Mouse (Mus musculus) hindbrain, embryonic 15.5 days (tissue): ENCODE data around the gene Azgp1. TPM values are rescaled to one million over a fixed set of nuclear protein-coding genes. Genes with fewer than 3 reads are reported as not detected.
"Not testable (repeated sequence)": the region's sequence is repeated elsewhere in the genome, so short reads cannot be mapped to it uniquely, and the experiment has no call there.

ENCODE experiments used
- ATAC-seq: fragments of 200-750 bp; cut with Nextera tagmentation; 2 replicates; pipeline ENCODE4 v1.8.0; 2017; ENCODE audit warnings: low read depth, moderate number of reproducible peaks, moderate TSS enrichment; ENCODE audit not compliant: low FRiP score
- H3K27ac ChIP-seq: fragments of 300-500 bp; sonication (generic); replicated peaks from 2 replicates; pipeline ENCODE4 v1.5.1; 2015; ENCODE audit warnings: mild to moderate bottlenecking, inconsistent platforms
- H3K27me3 ChIP-seq: fragments of 300-500 bp; sonication (generic); 2 replicates; pipeline ENCODE4 v1.6.1; 2015; ENCODE audit warnings: control low read depth, inconsistent platforms
- H3K36me3 ChIP-seq: fragments of 300-500 bp; sonication (generic); 2 replicates; pipeline ENCODE4 v1.6.1; 2015; ENCODE audit warnings: control low read depth, inconsistent platforms
- H3K4me1 ChIP-seq: fragments of 300-500 bp; sonication (generic); replicated peaks from 2 replicates; pipeline ENCODE4 v1.6.1; 2015; ENCODE audit warnings: control low read depth, inconsistent platforms
- H3K4me2 ChIP-seq: fragments of 300-500 bp; sonication (generic); 2 replicates; pipeline ENCODE4 v1.6.1; 2015; ENCODE audit warnings: moderate library complexity, mild to moderate bottlenecking, inconsistent platforms
- H3K4me3 ChIP-seq: fragments of 300-500 bp; sonication (generic); 2 replicates; pipeline ENCODE4 v1.5.1; 2015; ENCODE audit warnings: mild to moderate bottlenecking, inconsistent platforms
- H3K9ac ChIP-seq: fragments of 300-500 bp; sonication (generic); 2 replicates; pipeline ENCODE4 v1.6.1; 2015; ENCODE audit warnings: inconsistent platforms
- H3K9me3 ChIP-seq: fragments of 300-500 bp; sonication (generic); 2 replicates; pipeline ENCODE4 v1.6.1; 2016; ENCODE audit warnings: control low read depth, inconsistent platforms
- WGBS: fragments of 180-500 bp; shearing (Covaris S2); methylation state at CpG from one replicate; pipeline ENCODE4 v1.1.7; 2015; 5-methylcytosine and 5-hydroxymethylcytosine counted together
- polyA plus RNA-seq: library from polyadenylated mRNA; unstranded; fragments of >200 nt; fragmentation: Nextera tagmentation; extraction: Ambion mirVana; gene quantifications from 2 replicates; pipeline ENCODE4 v1.2.1, GENCODE M21; 2015

Gene Azgp1
- polyA plus RNA-seq = not detected in 2 replicates

DNA sequence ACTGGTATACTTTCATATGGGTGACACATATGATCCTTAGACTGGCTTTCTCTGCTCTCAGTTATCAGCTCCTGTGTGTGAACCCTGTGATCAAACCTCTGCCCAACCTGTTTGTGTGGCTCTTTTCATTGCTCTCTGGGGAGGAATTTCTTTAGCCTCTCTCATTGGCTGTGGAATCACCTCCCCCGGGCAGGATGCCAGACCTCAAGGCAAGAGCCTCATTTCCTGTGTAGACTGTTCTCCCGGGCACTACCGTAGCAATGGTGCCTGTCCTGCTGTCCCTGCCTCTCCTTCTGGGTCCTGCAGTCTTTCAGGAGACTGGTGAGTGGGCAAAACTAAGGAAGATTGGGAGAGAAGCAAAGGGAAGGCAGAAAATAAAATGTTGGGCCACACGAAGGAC, at the start of gene Azgp1:
Azgp1 (plus strand) TSS at position 221 of the 400 bp plus-strand sequence.
- Histone ChIP-seq H3K27ac (no peak within 1 kb of the TSS), H3K27me3 (no peaks in the 10 kb centered on the region), H3K4me3 (no peak within 1 kb of the TSS), H3K4me1 (no peaks in the 10 kb centered on the region), H3K9me3 (no peaks in the 10 kb centered on the region), H3K4me2 (no peak within 1 kb of the TSS), H3K36me3 (no peaks in the 10 kb centered on the region), H3K9ac (no peak within 1 kb of the TSS)
- WGBS = 76% methylated on average over 4 of the region's 4 CpGs
- no peak for ATAC-seq

DNA sequence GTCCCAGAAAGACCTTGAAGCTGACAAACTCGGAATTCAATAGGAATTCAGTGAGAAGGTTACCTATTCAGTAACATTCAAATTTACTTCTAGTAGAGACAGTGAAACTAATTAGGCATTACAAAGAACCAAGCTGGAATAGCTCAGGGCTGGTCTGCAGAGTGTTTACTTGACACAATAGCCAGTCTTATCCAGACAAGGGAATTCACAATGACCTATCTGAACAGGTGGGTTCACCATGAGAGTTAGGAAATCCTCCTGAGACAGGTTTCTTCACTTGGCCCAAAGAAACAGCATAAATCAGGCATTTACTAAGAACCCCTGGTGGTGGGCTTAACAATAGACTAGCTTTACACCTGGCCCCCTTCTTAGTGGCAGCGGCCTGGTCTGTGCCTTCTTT, 47.4 kb upstream of the Azgp1 start:
- not testable (repeated sequence) for H3K4me3 ChIP-seq, H3K36me3 ChIP-seq, H3K27ac ChIP-seq, H3K9me3 ChIP-seq, H3K4me1 ChIP-seq, ATAC-seq, H3K4me2 ChIP-seq, H3K27me3 ChIP-seq, H3K9ac ChIP-seq
- WGBS = 75% methylated on average over 2 of the region's 2 CpGs

DNA sequence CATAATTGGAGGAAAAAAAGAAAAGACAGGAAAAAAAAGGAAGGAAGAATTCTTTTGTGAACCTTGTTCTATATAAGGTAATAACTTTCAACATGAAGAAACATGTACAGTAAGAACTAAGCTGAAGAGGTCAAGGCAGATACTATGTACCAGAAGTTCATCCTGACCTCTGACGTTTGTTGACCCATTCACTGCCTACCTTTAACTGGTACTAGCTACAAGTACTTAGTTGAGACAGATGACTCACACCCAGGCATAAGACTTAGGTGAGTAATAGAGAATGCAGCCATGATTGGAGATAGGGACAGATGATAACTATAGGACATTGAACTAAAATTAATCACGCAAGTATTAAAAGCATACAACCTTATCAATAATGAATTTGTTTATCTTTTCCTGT, 44.8 kb upstream of the Azgp1 start:
- Histone ChIP-seq H3K4me3 (no peak overlapping the region), H3K4me1 (no peaks in the 10 kb centered on the region), H3K4me2 (no peak overlapping the region), H3K36me3 (no peaks in the 10 kb centered on the region), H3K27me3 (no peaks in the 10 kb centered on the region), H3K9me3 (no peaks in the 10 kb centered on the region), H3K9ac (no peak overlapping the region), H3K27ac (no peak overlapping the region)
- ATAC-seq = no peak
- 91% methylated on average over 2 of the region's 2 CpGs for WGBS

DNA sequence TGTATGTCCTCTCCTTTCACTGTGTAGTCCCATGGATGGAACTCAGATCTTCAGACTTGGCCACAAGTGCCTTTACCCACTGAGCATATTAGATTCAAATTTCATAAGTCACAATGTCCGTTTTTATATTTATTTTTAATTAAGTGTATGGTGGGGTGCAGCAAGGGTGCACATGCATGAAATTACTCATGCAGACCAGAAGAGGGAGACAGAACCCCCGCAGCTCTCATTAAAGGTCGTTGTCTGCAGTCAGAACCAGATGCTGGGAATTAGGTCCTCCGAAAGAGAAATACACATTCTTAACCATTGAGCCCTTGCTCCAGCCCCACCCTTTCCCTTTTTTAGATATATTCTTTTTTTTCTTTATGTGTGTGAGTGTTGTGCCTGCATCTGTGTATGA, 44.1 kb upstream of the Azgp1 start:
- no peak overlapping the region for H3K4me2 ChIP-seq
- H3K9ac ChIP-seq = no peak overlapping the region
- H3K4me3 ChIP-seq = no peak overlapping the region
- no peak for ATAC-seq
- H3K9me3 ChIP-seq = no peaks in the 10 kb centered on the region
- H3K27ac ChIP-seq = no peak overlapping the region
- no peaks in the 10 kb centered on the region for H3K36me3 ChIP-seq
- no peaks in the 10 kb centered on the region for H3K27me3 ChIP-seq
- H3K4me1 ChIP-seq = no peaks in the 10 kb centered on the region
- 73% methylated on average over 4 of the region's 4 CpGs for WGBS

DNA sequence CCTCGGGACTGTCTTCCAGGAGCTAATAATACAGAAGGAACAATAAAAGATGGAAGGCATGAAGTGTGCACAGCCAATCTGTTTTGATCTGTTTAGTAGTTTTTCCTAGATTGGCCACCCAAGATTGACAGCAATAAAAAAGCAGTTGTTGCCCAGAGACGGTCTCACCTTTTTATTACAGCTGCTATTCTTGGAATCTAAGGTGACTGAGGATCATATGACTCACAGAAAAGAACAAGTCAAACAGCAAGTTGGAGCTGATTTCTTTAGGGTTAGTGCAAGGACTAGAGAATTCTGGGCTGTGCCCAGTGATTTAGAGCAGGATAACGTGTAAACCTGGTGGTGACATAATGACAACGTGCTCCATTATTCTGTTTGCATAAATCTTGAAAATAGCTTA, 40.4 kb upstream of the Azgp1 start:
- H3K4me3 ChIP-seq = no peak overlapping the region
- 84% methylated on average over 4 of the region's 4 CpGs for WGBS
- ATAC-seq = no peak

DNA sequence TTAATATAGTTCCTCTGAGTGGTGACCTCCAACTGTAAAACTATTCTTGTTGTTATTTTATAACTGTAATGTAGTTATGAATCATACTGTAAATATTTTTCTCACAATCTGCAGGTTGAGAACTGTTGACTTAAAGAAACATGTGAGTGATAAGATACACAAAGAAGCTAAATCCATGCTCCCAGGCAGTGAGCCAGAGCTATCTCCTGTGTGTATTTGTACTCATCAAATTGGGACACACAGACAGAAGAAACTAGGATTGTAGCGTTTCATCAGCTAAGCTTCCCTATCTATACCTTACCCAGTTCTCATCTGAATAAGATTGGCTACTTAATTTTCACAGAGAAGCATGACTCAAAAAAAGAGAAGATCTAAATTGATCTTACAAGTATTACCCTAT, 38.2 kb upstream of the Azgp1 start:
- no peak for ATAC-seq
- Histone ChIP-seq H3K4me1 (no peaks in the 10 kb centered on the region), H3K9me3 (no peaks in the 10 kb centered on the region), H3K9ac (no peak overlapping the region), H3K27me3 (no peaks in the 10 kb centered on the region), H3K4me2 (no peak overlapping the region), H3K27ac (no peak overlapping the region), H3K4me3 (no peak overlapping the region), H3K36me3 (no peaks in the 10 kb centered on the region)
- WGBS = 79% methylated on average over 1 of the region's 1 CpGs

More for the DNA sequence above, 40.4 kb upstream of the Azgp1 start:
- Histone ChIP-seq H3K27ac (no peak overlapping the region), H3K9me3 (no peaks in the 10 kb centered on the region), H3K27me3 (no peaks in the 10 kb centered on the region), H3K4me2 (no peak overlapping the region), H3K4me1 (no peaks in the 10 kb centered on the region), H3K9ac (no peak overlapping the region), H3K36me3 (no peaks in the 10 kb centered on the region)

DNA sequence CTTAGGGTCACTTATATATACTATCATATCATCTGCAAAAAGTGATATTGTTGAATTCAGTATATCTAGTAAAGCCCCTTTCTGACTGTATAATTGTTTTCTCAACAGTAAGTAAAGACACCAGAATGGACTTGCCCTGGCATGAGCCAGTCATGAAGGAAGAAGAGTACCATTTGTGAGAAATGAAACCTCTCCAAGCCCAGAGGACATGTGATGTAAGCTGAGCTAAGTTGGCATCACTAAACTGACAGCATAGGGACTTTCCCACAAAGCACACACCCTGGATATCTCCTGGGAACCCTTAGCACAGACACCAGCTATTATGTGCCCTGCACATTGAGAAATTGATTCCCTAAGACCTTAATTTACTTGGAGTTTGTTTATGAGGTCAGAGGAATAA, 34.0 kb upstream of the Azgp1 start:
- Histone ChIP-seq H3K36me3 (no peaks in the 10 kb centered on the region), H3K4me1 (no peaks in the 10 kb centered on the region), H3K9ac (no peak overlapping the region), H3K4me2 (no peak overlapping the region), H3K27me3 (no peaks in the 10 kb centered on the region), H3K4me3 (no peak overlapping the region), H3K9me3 (no peaks in the 10 kb centered on the region), H3K27ac (no peak overlapping the region)
- ATAC-seq = no peak

DNA sequence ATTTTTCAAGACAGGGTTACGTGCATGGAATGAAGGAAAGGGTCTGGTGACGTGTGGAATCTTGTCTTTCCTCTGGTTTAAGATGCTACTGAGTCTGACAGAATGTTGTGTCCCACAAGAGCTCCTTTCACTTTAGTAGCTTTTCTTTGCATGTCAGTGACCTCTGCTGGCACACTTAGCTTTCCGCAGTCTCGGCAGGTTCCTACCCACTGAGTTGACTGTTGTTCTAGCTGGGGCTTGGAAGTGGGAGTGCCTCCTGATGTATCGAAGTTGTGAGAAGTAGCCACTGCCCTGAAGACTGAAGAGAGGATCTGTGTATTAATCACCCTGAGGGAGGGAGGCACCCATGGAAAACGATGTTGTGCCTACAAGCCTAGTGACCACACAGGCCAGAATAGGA, 30.1 kb upstream of the Azgp1 start:
- Histone ChIP-seq H3K36me3 (no peaks in the 10 kb centered on the region), H3K4me1 (no peaks in the 10 kb centered on the region), H3K4me3 (no peak overlapping the region), H3K9ac (no peak overlapping the region), H3K27ac (no peak overlapping the region), H3K27me3 (no peaks in the 10 kb centered on the region), H3K4me2 (no peak overlapping the region), H3K9me3 (no peaks in the 10 kb centered on the region)
- WGBS = 45% methylated on average over 6 of the region's 6 CpGs
- ATAC-seq = no peak

DNA sequence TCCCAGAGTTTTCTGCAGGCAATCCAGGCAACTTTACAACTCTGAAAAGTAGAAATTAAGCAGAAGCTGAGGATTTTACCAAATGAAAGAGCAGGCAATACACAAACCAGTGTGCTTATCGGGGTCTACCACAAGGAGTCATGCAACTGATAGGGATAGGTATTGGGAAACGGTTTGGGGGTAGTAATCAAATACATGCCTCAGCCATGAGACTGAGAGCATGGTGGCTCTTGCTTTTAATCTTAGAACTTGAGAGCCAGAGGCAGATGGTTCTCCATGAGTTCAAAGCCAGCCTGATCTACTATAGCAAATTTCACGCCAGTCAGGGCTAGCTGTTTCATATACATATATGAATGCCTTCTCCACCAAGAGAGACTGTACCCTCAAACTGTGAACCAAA, 24.9 kb upstream of the Azgp1 start:
- no peak for ATAC-seq
- no peaks in the 10 kb centered on the region for H3K4me1 ChIP-seq
- H3K4me3 ChIP-seq = no peak overlapping the region
- no peaks in the 10 kb centered on the region for H3K36me3 ChIP-seq
- WGBS = 96% methylated on average over 3 of the region's 3 CpGs
- no peaks in the 10 kb centered on the region for H3K9me3 ChIP-seq
- no peak overlapping the region for H3K4me2 ChIP-seq
- H3K9ac ChIP-seq = no peak overlapping the region
- H3K27ac ChIP-seq = no peak overlapping the region
- H3K27me3 ChIP-seq = no peaks in the 10 kb centered on the region

DNA sequence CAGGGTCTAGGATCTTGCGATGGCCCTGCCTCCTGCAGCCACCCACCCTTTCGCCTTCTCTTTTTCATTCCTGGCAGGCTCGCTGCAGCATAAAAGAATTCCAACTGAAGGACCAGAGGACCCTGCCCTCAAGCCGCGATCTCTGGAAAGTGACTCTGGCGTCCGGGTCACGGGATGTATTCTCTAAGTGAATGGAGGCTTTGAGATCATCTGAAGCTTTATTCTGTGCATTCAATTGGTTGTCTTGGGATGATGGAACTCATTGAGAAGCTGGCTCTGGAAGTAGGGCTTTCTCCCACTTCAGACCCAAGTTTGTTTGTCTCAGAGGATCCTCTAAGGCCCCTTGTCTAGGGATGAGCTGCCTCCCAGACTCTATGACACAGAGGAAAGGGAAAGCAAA, 18.4 kb upstream of the Azgp1 start, which contains the start of gene Gjc3:
Gjc3 (minus strand) TSS at position 154 of the 400 bp plus-strand sequence.
- Histone ChIP-seq H3K27ac (no peak within 1 kb of the TSS), H3K9me3 (no peaks in the 10 kb centered on the region), H3K36me3 (no peaks in the 10 kb centered on the region), H3K27me3 (no peaks in the 10 kb centered on the region), H3K4me1 (no peaks in the 10 kb centered on the region), H3K9ac (no peak within 1 kb of the TSS), H3K4me3 (no peak within 1 kb of the TSS), H3K4me2 (no peak within 1 kb of the TSS)
- 32% methylated on average over 8 of the region's 8 CpGs for WGBS
- ATAC-seq = no peak

DNA sequence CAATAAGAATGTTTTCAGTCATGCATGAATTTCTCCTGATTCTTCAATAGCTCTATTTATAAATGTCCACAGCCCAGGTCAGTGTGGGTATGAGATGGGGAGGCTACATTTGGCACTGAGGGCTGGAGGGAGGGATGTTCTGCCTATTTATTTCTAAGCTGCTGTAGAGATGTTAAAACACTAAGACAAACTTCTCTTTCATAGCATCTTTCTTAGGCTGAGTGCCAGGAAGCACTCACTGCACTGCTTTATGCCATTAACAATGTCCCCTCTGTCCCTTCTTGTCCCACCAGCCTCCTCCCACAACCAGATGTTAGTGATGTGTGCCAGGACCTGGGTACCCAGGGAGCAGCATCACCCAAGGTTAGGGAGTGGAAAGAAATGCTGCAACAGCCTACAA, 14.8 kb upstream of the Azgp1 start:
- H3K27ac ChIP-seq = no peak overlapping the region
- no peak overlapping the region for H3K4me3 ChIP-seq
- H3K4me1 ChIP-seq = no peaks in the 10 kb centered on the region
- no peaks in the 10 kb centered on the region for H3K27me3 ChIP-seq
- no peak for ATAC-seq
- no peak overlapping the region for H3K9ac ChIP-seq
- H3K9me3 ChIP-seq = no peaks in the 10 kb centered on the region
- H3K4me2 ChIP-seq = no peak overlapping the region
- H3K36me3 ChIP-seq = no peaks in the 10 kb centered on the region

DNA sequence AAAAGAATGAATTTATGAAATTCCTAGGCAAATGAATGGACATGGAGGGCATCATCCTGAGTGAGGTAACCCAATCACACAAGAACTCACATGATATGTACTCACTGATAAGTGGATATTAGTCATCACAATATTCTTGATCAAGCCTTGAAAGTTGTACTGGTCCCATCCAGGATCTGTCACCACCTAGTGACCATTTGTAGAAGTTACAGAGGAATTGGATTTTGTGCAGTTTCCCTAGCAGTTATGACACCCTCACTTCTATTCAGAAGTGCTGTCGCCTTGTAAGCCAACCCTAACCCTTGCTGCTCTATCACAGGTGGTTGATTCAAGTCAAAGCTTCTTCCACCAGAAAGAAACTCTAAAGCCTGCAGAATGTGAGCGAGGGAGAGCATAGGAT, 8.2 kb upstream of the Azgp1 start:
- no peaks in the 10 kb centered on the region for H3K9me3 ChIP-seq
- H3K27me3 ChIP-seq = no peaks in the 10 kb centered on the region
- no peak overlapping the region for H3K4me3 ChIP-seq
- no peak for ATAC-seq
- no peak overlapping the region for H3K4me2 ChIP-seq
- 71% methylated on average over 2 of the region's 2 CpGs for WGBS
- H3K4me1 ChIP-seq = no peaks in the 10 kb centered on the region
- no peak overlapping the region for H3K27ac ChIP-seq
- H3K36me3 ChIP-seq = no peaks in the 10 kb centered on the region
- no peak overlapping the region for H3K9ac ChIP-seq

DNA sequence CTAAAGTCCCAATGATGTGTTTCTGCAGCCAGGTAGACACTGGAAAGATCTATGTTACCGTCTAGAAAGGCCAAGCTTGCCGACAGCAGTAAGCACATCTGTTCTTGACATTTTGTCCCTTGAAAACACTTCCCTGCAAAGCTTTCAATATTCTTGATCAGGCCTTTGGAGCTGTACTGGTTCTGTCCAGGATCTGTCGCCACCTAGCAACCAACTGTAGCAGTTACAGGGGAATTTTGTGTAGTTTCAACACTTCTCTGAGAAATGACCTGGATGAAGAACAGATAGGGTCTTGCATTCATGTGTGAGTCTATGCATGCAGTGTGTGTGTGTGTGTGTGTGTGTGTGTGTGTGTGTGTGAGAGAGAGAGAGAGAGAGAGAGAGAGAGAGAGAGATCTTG, 7.6 kb upstream of the Azgp1 start:
- H3K9ac ChIP-seq = no peak overlapping the region
- H3K4me3 ChIP-seq = no peak overlapping the region
- H3K4me1 ChIP-seq = no peaks in the 10 kb centered on the region
- ATAC-seq = no peak
- no peaks in the 10 kb centered on the region for H3K9me3 ChIP-seq
- H3K36me3 ChIP-seq = no peaks in the 10 kb centered on the region
- H3K27me3 ChIP-seq = no peaks in the 10 kb centered on the region
- 44% methylated on average over 3 of the region's 3 CpGs for WGBS
- H3K27ac ChIP-seq = no peak overlapping the region
- H3K4me2 ChIP-seq = no peak overlapping the region
